Mouse (Mus musculus): ENCODE data around the gene Btnl10.

DNA sequence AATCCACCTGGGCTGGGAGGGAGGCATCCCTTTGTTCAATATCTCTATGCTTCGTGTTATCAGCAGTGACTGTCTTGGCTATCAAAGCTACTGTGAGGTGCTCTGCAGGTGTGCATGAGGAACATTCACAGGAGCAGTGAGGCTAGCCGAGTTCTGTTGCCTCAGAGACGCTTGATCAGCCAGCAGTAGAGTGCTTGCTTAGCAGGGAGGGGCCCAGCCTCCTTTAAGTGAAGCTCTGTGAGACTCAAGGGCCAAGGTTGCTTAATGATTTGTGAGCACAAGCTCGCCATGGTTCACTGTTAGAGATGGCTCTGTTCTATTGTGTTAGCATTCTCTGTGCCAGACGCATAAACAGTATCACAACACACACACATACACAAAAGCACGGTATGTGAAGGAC, 52.0 kb downstream of the Btnl10 start:
- TF ChIP-seq SRF (IDR thresholded peaks at IDR 0.05; ENCODE audit: control insufficient read depth, insufficient read length, low read depth) (no peak), POLR2A (IDR thresholded peaks at IDR 0.05; ENCODE audit: insufficient read length, low read depth) (no peak), MAX (IDR thresholded peaks at IDR 0.05; ENCODE audit: low read depth) (no peak), POLR2AphosphoS2 (IDR thresholded peaks at IDR 0.05; ENCODE audit: insufficient read length, low read depth) (no peak), MYOG (IDR thresholded peaks at IDR 0.05; ENCODE audit: control insufficient read depth in 1 of 3, insufficient read depth in 1 of 3, insufficient read length in 2 of 3, low read depth in 2 of 3) (no peak), TCF3 (IDR thresholded peaks at IDR 0.05; ENCODE audit: insufficient read length, low read depth) (no peak), TCF12 (IDR thresholded peaks at IDR 0.05; ENCODE audit: insufficient read depth, poor library complexity, severe bottlenecking) (no peak)
